Mouse (Mus musculus) MEL (cell line): ENCODE measurements at regions not wholly inside any gene's neighbourhood (a gene's known extent, or its start where the extent isn't known, plus 50 kb on each side); places are given as distances from the start of the nearest gene placed in this dataset.

Source experiments
- BHLHE40 ChIP-seq: IDR thresholded peaks from 2 replicates; pipeline ENCODE4 v1.6.1; 2012; ENCODE audit warnings: low read depth, mild to moderate bottlenecking, inconsistent platforms, low read length, improper control_type of control experiment, borderline replicate concordance
- CTCF ChIP-seq, 3 experiments: IDR thresholded peaks in 2 of 3; conservative IDR thresholded peaks in 1 of 3; 2 replicates each; pipeline ENCODE4 v1.5.1; 2011 to 2012; ENCODE audit warnings: low read length in 3 of 3, low read depth in 2 of 3, mild to moderate bottlenecking in 2 of 3, improper control_type of control experiment in 1 of 3, inconsistent platforms in 1 of 3, mixed read lengths in 1 of 3, moderate library complexity in 1 of 3; ENCODE audit not compliant: control insufficient read depth in 1 of 3, insufficient read depth in 1 of 3, poor library complexity in 1 of 3, severe bottlenecking in 1 of 3
- E2F4 ChIP-seq: IDR thresholded peaks from 2 replicates; pipeline ENCODE4 v1.6.1; 2011; ENCODE audit warnings: low read depth, low read length, improper control_type of control experiment, borderline replicate concordance
- ELF1 ChIP-seq: IDR thresholded peaks from 2 replicates; pipeline ENCODE4 v1.6.1; 2014; ENCODE audit warnings: low read depth, mild to moderate bottlenecking, inconsistent platforms, low read length, improper control_type of control experiment, moderate library complexity
- GATA1 ChIP-seq: IDR thresholded peaks from 2 replicates; pipeline ENCODE4 v1.6.1; 2011; ENCODE audit warnings: low read depth, low read length, improper control_type of control experiment
- MEF2A ChIP-seq: IDR thresholded peaks from 2 replicates; pipeline ENCODE4 v1.6.1; 2014; ENCODE audit warnings: low read depth, mild to moderate bottlenecking, inconsistent platforms, low read length, improper control_type of control experiment; ENCODE audit not compliant: poor library complexity, insufficient replicate concordance, severe bottlenecking; ENCODE audit errors: extremely low read depth
- MXI1 ChIP-seq: IDR thresholded peaks from 2 replicates; pipeline ENCODE4 v1.6.1; 2011; ENCODE audit warnings: mild to moderate bottlenecking, low read depth, low read length, improper control_type of control experiment
- NELFE ChIP-seq: IDR thresholded peaks from 2 replicates; pipeline ENCODE4 v1.6.1; 2011; ENCODE audit warnings: low read depth, low read length, improper control_type of control experiment
- POLR2A ChIP-seq, 2 experiments: IDR thresholded peaks; 2 replicates each; pipeline ENCODE4 v1.6.1; 2011 to 2012; ENCODE audit warnings: low read length in 2 of 2, mild to moderate bottlenecking in 2 of 2, control low read depth in 1 of 2, improper control_type of control experiment in 1 of 2, low read depth in 1 of 2, moderate library complexity in 1 of 2; ENCODE audit not compliant: control insufficient read depth in 1 of 2, insufficient read depth in 1 of 2, poor library complexity in 1 of 2
- ZC3H11A ChIP-seq: IDR thresholded peaks from 2 replicates; pipeline ENCODE4 v1.6.1; 2012; ENCODE audit warnings: low read depth, mild to moderate bottlenecking, inconsistent platforms, low read length, improper control_type of control experiment

- TF ChIP-seq ZC3H11A: no peak
- TF ChIP-seq NELFE: no peak
- TF ChIP-seq CTCF (IDR thresholded peaks at IDR 0.05 in 2 of 3, conservative IDR thresholded peaks at IDR 0.05 in 1 of 3; ENCODE audit: control insufficient read depth in 1 of 3, insufficient read depth in 1 of 3, low read depth in 2 of 3, low read length in 3 of 3, poor library complexity in 1 of 3, severe bottlenecking in 1 of 3): no peak
- no peak for TF ChIP-seq MEF2A
- TF ChIP-seq BHLHE40: no peak
- TF ChIP-seq GATA1: no peak
- TF ChIP-seq ELF1: no peak
- TF ChIP-seq MXI1: no peak
- TF ChIP-seq E2F4: no peak
- no peak for TF ChIP-seq POLR2A (IDR thresholded peaks at IDR 0.05; ENCODE audit: control insufficient read depth in 1 of 2, insufficient read depth in 1 of 2, low read depth in 1 of 2, low read length in 2 of 2, poor library complexity in 1 of 2)
Observed at GRCm38 (mm10) chr9:61815995-61816394, 98.3 kb downstream of the Rplp1 start.
